Mouse (Mus musculus): ENCODE measurements at regions not wholly inside any gene's neighbourhood (a gene's known extent, or its start where the extent isn't known, plus 50 kb on each side); places are given as distances from the start of the nearest gene placed in this dataset.
"Not testable (repeated sequence)": the region's sequence is repeated elsewhere in the genome, so short reads cannot be mapped to it uniquely, and the experiment has no call there.

- no peak for DNase-seq (ENCODE audit: low spot score)
Measured at GRCm38 (mm10) chr1:95397188-95397587, 83.8 kb downstream of the Fam174a start.

GRCm38 (mm10) chr1:95399764-95400163, 86.3 kb downstream of the Fam174a start:
- no peak for DNase-seq (ENCODE audit: low spot score)

GRCm38 (mm10) chr1:95422253-95422652, 108.8 kb downstream of the Fam174a start:
- DNase-seq (ENCODE audit: low spot score), result no peak

- no peak for DNase-seq (ENCODE audit: low spot score)
Measured at GRCm38 (mm10) chr1:95425420-95425819, 112.0 kb downstream of the Fam174a start.

- DNase-seq (ENCODE audit: low spot score), result no peak
Measured at GRCm38 (mm10) chr1:95437155-95437554, 123.7 kb downstream of the Fam174a start.

- DNase-seq (ENCODE audit: low spot score), result no peak
Measured at GRCm38 (mm10) chr1:95445541-95445940, 132.1 kb downstream of the Fam174a start.

- DNase-seq (ENCODE audit: low spot score), result no peak
Measured at GRCm38 (mm10) chr1:95448962-95449558, 135.6 kb downstream of the Fam174a start.

- DNase-seq (ENCODE audit: low spot score), result no peak
Measured at GRCm38 (mm10) chr1:95450920-95451332, 137.5 kb downstream of the Fam174a start.

- peak; percentile 89 for DNase-seq (ENCODE audit: low spot score)
Measured at GRCm38 (mm10) chr1:95451755-95452154, 138.3 kb downstream of the Fam174a start.

- no peak for DNase-seq (ENCODE audit: low spot score)
Measured at GRCm38 (mm10) chr1:95454246-95454645, 140.8 kb downstream of the Fam174a start.

GRCm38 (mm10) chr1:95459355-95459754, 145.9 kb downstream of the Fam174a start:
- DNase-seq (ENCODE audit: low spot score), result no peak

GRCm38 (mm10) chr1:95468095-95468494, 154.7 kb downstream of the Fam174a start:
- DNase-seq (ENCODE audit: low spot score), result no peak

- no peak for DNase-seq (ENCODE audit: low spot score)
Measured at GRCm38 (mm10) chr1:95468772-95469171, 155.3 kb downstream of the Fam174a start.

- no peak for DNase-seq (ENCODE audit: low spot score)
Measured at GRCm38 (mm10) chr1:95470491-95470890, 157.1 kb downstream of the Fam174a start.

GRCm38 (mm10) chr1:95493004-95493403, 174.4 kb downstream of the St8sia4 start:
- no peak for DNase-seq (ENCODE audit: low spot score)

GRCm38 (mm10) chr1:95500671-95501070, 166.7 kb downstream of the St8sia4 start:
- DNase-seq (ENCODE audit: low spot score), result not testable (repeated sequence)

- DNase-seq (ENCODE audit: low spot score), result no peak
Measured at GRCm38 (mm10) chr1:95508718-95509117, 158.7 kb downstream of the St8sia4 start.

- no peak for DNase-seq (ENCODE audit: low spot score)
Measured at GRCm38 (mm10) chr1:95528726-95529125, 138.6 kb downstream of the St8sia4 start.

GRCm38 (mm10) chr1:95531017-95531416, 136.4 kb downstream of the St8sia4 start:
- no peak for DNase-seq (ENCODE audit: low spot score)

Measured in yolk sac, embryonic 10.5 days (tissue).